Mouse (Mus musculus) kidney, embryonic 16.5 days (tissue): ENCODE measurements around the gene Pnrc2. TPM values are rescaled to one million over a fixed set of nuclear protein-coding genes. Genes with fewer than 3 reads are reported as not detected.

ENCODE experiments used
- ATAC-seq: fragments of 200-750 bp; cut with Nextera tagmentation; 2 replicates; pipeline ENCODE4 v1.8.0; 2017; ENCODE audit warnings: moderate TSS enrichment; ENCODE audit not compliant: low FRiP score, low TSS enrichment
- H3K27ac ChIP-seq: fragments of 300-500 bp; sonication (generic); 2 replicates; pipeline ENCODE4 v1.5.1; 2014; ENCODE audit warnings: low read length
- H3K27me3 ChIP-seq: fragments of 300-500 bp; sonication (generic); 2 replicates; pipeline ENCODE4 v1.6.1; 2014; ENCODE audit warnings: low read length, control low read depth, mixed read lengths; ENCODE audit not compliant: insufficient read depth
- H3K36me3 ChIP-seq: fragments of 300-500 bp; sonication (generic); 2 replicates; pipeline ENCODE4 v1.6.1; 2014; ENCODE audit warnings: low read length, control low read depth, mixed read lengths; ENCODE audit not compliant: insufficient read depth
- H3K4me1 ChIP-seq: fragments of 300-500 bp; sonication (generic); 2 replicates; pipeline ENCODE4 v1.6.1; 2014; ENCODE audit warnings: low read length, control low read depth, mixed read lengths; ENCODE audit not compliant: insufficient read depth
- H3K4me2 ChIP-seq: fragments of 300-500 bp; sonication (generic); replicated peaks from 2 replicates; pipeline ENCODE4 v1.6.1; 2014; ENCODE audit warnings: low read depth, low read length
- H3K4me3 ChIP-seq: fragments of 300-500 bp; sonication (generic); 2 replicates; pipeline ENCODE4 v1.5.1; 2014; ENCODE audit warnings: mild to moderate bottlenecking, low read length
- H3K9ac ChIP-seq: fragments of 300-500 bp; sonication (generic); replicated peaks from 2 replicates; pipeline ENCODE4 v1.6.1; 2014; ENCODE audit warnings: low read length
- H3K9me3 ChIP-seq: fragments of 300-500 bp; sonication (generic); 2 replicates; pipeline ENCODE4 v1.6.1; 2016; ENCODE audit warnings: low read length, control low read depth
- WGBS: fragments of 180-500 bp; shearing (Covaris S2); extraction: QIAGEN DNeasy Blood & Tissue Kit; methylation state at CpG from one replicate; pipeline ENCODE4 v1.1.7; 2014; 5-methylcytosine and 5-hydroxymethylcytosine counted together
- polyA plus RNA-seq: library from polyadenylated mRNA; unstranded; fragments of >200 nt; fragmentation: Nextera tagmentation; extraction: Ambion mirVana; gene quantifications from 2 replicates; pipeline ENCODE4 v1.2.1, GENCODE M21; 2015

Pnrc2 gene
- polyA plus RNA-seq, 1 experiment from 2014 or later: 211 TPM

GRCm38 (mm10) chr4:135872589-135873391 lies 860 bp downstream of the Pnrc2 start:
- peaks cover 15% of the 10 kb centered on the region for H3K36me3 ChIP-seq
- H3K4me2 ChIP-seq: peak overlapping the region; percentile 84
- peak overlapping the region; percentile 100 for H3K27ac ChIP-seq
- no peak for ATAC-seq
- H3K9ac ChIP-seq: peak overlapping the region; percentile 99
- H3K4me1 ChIP-seq: peaks cover 60% of the 10 kb centered on the region
- H3K9me3 ChIP-seq: no peaks in the 10 kb centered on the region
- H3K27me3 ChIP-seq: no peaks in the 10 kb centered on the region
- WGBS: 5% methylated on average over 17 of the region's 17 CpGs
- H3K4me3 ChIP-seq: peak overlapping the region; percentile 81

GRCm38 (mm10) chr4:135872015-135872414 lies 1.6 kb downstream of the Pnrc2 start:
- Histone ChIP-seq H3K4me2 (peak overlapping the region; percentile 84), H3K9me3 (no peaks in the 10 kb centered on the region), H3K4me1 (peaks cover 58% of the 10 kb centered on the region), H3K4me3 (peak overlapping the region; percentile 81), H3K9ac (peak overlapping the region; percentile 99), H3K27me3 (no peaks in the 10 kb centered on the region), H3K27ac (peak overlapping the region; percentile 100), H3K36me3 (peaks cover 15% of the 10 kb centered on the region)
- no peak for ATAC-seq
- WGBS: 25% methylated on average over 3 of the region's 3 CpGs

- Histone ChIP-seq H3K36me3 (peaks cover 15% of the 10 kb centered on the region), H3K9me3 (no peaks in the 10 kb centered on the region), H3K4me1 (peaks cover 42% of the 10 kb centered on the region), H3K4me2 (peak overlapping the region; percentile 38), H3K4me3 (peak overlapping the region; percentile 16; the same call in 1 of the 2 replicates), H3K9ac (peak overlapping the region; percentile 29; the same call in 1 of the 2 replicates), H3K27me3 (no peaks in the 10 kb centered on the region), H3K27ac (no peak overlapping the region)
- no peak for ATAC-seq
- WGBS: 22% methylated on average over 2 of the region's 2 CpGs
These were observed 3.2 kb downstream of the Pnrc2 start for GRCm38 (mm10) chr4:135870227-135871023.

GRCm38 (mm10) chr4:135868996-135869395 lies 4.7 kb downstream of the Pnrc2 start:
- Histone ChIP-seq H3K4me1 (peaks cover 28% of the 10 kb centered on the region), H3K27me3 (no peaks in the 10 kb centered on the region), H3K9ac (no peak overlapping the region), H3K4me2 (no peak overlapping the region), H3K27ac (peak overlapping the region; percentile 65), H3K9me3 (no peaks in the 10 kb centered on the region), H3K4me3 (no peak overlapping the region), H3K36me3 (peaks cover 15% of the 10 kb centered on the region)
- WGBS: 60% methylated on average over 2 of the region's 2 CpGs
- no peak for ATAC-seq

GRCm38 (mm10) chr4:135857597-135858186 lies 16.0 kb downstream of the Pnrc2 start:
- Histone ChIP-seq H3K36me3 (peaks cover 8% of the 10 kb centered on the region), H3K9me3 (no peaks in the 10 kb centered on the region), H3K4me2 (peak overlapping the region; percentile 74), H3K27ac (no peak overlapping the region), H3K9ac (peak overlapping the region; percentile 53), H3K27me3 (no peaks in the 10 kb centered on the region), H3K4me3 (peak overlapping the region; percentile 95), H3K4me1 (peaks cover 31% of the 10 kb centered on the region)
- under 1% methylated on average over 7 of the region's 7 CpGs for WGBS
- ATAC-seq: no peak

GRCm38 (mm10) chr4:135856223-135857091 lies 17.2 kb downstream of the Pnrc2 start:
- H3K27me3 ChIP-seq: no peaks in the 10 kb centered on the region
- under 1% methylated on average over 71 of the region's 91 CpGs for WGBS
- ATAC-seq: peak; percentile 63
- H3K9ac ChIP-seq: peak overlapping the region; percentile 98
- peak overlapping the region; percentile 95 for H3K4me3 ChIP-seq
- H3K4me2 ChIP-seq: peak overlapping the region; percentile 74
- peaks cover 6% of the 10 kb centered on the region; the same call in 1 of the 2 replicates for H3K36me3 ChIP-seq
- peaks cover 31% of the 10 kb centered on the region for H3K4me1 ChIP-seq
- no peaks in the 10 kb centered on the region for H3K9me3 ChIP-seq
- H3K27ac ChIP-seq: peak overlapping the region; percentile 100

- H3K9ac ChIP-seq: peak within 1 kb of the TSS; percentile 98
- peak within 1 kb of the TSS; percentile 74 for H3K4me2 ChIP-seq
- ATAC-seq: peak; percentile 95
- H3K9me3 ChIP-seq: no peaks in the 10 kb centered on the region
- peak within 1 kb of the TSS; percentile 95 for H3K4me3 ChIP-seq
- peaks cover 28% of the 10 kb centered on the region for H3K4me1 ChIP-seq
- peaks cover 6% of the 10 kb centered on the region; the same call in 1 of the 2 replicates for H3K36me3 ChIP-seq
- H3K27ac ChIP-seq: peak within 1 kb of the TSS; percentile 100
- H3K27me3 ChIP-seq: no peaks in the 10 kb centered on the region
- under 1% methylated on average over 62 of the region's 67 CpGs for WGBS
These were observed 18.0 kb downstream of the Pnrc2 start, which contains the start of gene Srsf10 for GRCm38 (mm10) chr4:135855536-135856222. Gene Srsf10 (plus strand): TSS chr4:135855747.

- WGBS: 4% methylated on average over 6 of the region's 6 CpGs
- H3K9me3 ChIP-seq: no peaks in the 10 kb centered on the region
- H3K4me2 ChIP-seq: peak overlapping the region; percentile 74
- peaks cover 6% of the 10 kb centered on the region; the same call in 1 of the 2 replicates for H3K36me3 ChIP-seq
- H3K4me3 ChIP-seq: peak overlapping the region; percentile 95
- peak; percentile 17; the same call in 1 of the 2 replicates for ATAC-seq
- H3K4me1 ChIP-seq: peaks cover 29% of the 10 kb centered on the region
- H3K27me3 ChIP-seq: no peaks in the 10 kb centered on the region
- H3K9ac ChIP-seq: peak overlapping the region; percentile 91
- H3K27ac ChIP-seq: peak overlapping the region; percentile 100
These were observed 18.6 kb downstream of the Pnrc2 start for GRCm38 (mm10) chr4:135855080-135855479.
